Mouse (Mus musculus): ENCODE results near the gene Aadacl4.
"Not testable (repeated sequence)": the region's sequence is repeated elsewhere in the genome, so short reads cannot be mapped to it uniquely, and the experiment has no call there.

Gene Aadacl4

DNA sequence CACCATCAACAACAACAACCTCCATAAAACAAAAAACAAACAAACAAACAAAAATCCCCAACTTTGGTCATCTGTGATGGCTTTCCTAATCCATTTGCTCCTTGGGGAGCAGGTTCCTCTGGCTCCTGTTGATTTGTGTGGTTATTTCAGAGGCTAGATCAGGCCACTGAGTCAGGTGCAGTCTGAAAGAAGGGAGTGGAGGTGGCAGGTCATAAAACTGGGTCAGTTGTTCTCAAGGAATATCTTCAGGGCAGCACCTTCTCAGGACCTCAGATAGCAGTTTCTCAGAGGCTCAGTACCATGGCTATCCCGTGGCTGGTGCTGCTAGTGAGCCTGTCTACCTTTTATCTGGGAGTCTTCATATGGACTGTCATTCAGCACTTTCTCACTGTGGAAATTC is at the start of gene Aadacl4:
TSS of gene Aadacl4 (plus strand) at position 301 of the 400 bp plus-strand sequence.
- no peak for DNase-seq

- DNase-seq: no peak
Observed at GRCm38 (mm10) chr4:144565034-144565433, 48.5 kb upstream of the Aadacl4 start, which contains the start of gene Gm13124. Gene Gm13124, minus strand, starts transcription at chr4:144565134.

GRCm38 (mm10) chr4:144567752-144568151 is 45.8 kb upstream of the Aadacl4 start:
- no peak for DNase-seq

DNA sequence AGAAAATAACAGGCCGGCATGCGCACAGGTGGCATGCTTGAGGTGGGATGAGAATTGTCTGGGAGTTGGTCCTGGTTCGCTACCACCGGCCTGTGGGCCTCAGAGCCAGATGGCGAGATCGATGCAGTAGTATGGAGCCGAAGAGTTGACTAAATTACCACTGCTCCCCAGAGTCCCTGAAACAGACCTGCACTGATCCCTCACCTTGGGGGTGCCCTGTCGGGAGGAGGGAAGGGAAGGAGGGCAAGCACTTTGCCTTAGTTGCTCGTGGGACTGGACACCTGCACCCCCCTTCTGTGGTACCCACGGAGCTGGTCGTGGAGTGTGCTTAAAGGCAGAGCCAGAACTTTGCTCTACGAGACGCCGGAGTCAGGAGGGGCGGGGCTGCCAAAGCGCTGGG is 27.3 kb upstream of the Aadacl4 start:
- DNase-seq: not testable (repeated sequence)

GRCm38 (mm10) chr4:144592790-144593189 is 20.7 kb upstream of the Aadacl4 start:
- no peak for DNase-seq

DNA sequence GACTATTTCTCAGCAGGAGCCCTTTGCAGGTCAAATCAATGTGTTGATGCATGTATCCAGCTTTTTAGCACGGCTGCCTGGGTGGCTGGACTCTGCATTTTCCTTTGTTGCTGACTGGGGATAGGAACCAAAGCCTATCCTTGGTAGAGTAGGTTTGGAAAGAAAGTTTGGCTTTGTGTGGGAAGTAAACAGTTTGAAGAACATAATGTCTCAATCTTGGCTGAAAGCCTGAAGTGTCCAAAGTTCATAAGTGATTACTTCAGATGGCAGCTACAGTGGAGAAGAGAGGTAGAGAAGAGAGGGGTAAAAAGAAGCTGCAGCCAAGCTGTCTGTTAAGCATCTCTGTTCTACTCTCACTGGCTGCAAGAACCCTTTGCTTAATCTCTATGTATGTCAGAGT is 1.1 kb downstream of the Aadacl4 start:
- no peak for DNase-seq

DNA sequence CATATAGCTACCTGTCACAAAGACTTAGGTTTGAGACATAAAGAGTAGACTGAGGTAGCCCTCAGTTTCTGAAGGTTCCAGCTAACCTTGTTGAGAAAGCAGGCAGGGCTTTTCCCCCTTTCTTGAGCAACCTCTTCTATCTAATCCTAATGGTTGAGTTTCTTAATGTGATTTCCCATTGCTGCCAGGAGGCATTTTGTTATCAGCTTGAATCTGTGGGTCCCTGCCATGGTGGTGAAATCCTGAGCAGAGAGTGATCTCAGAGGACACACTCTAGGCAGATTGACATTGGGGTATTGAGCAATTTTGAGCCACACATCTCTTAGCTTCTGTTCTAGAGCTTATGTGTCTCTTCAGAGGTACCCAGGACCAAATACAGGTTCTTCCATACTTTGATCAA is 24.8 kb downstream of the Aadacl4 start:
- DNase-seq: no peak
